15 mouse cellular contexts compared by ENCODE assay signal in the genomic region with DNA sequence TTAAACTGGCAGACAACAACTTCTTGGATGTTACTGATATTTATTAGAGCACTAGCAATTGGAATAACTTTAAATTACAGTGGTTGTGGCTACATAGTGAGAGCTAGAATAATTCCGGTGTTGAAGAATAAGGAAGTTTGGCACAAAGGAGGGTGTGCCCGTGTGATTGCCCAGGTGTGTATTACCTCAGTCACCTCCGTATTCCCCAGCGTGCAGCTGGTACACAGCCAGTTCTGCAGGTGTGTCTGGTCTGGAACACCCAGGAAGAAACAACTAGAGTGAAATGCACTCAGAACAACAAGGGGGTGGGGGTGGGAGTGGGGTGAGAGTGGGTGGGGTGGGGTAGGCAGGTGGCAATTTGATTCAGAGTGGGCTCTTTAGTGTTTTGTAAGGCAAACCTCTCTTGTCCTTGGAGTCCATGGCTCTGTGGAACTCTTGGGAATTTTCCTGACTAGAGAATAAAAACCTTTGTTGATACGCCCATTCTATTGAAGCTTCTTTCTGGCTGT.
DNase-seq lines count a peak whose midpoint lies in the region; ATAC-seq and TF ChIP-seq lines count a peak whose summit lies in the region.
"Had no signal": no experiment of that assay in that cellular context is flagged by ENCODE, and none has a peak within 500 bp of the region (broad histone marks: within the 10 kb centered on the region; RNA-seq: fewer than 3 reads in every experiment).

No protein-coding gene starts in this region.

- H3K4me1 ChIP-seq in intestine, postnatal 0 days (replicated peaks; ENCODE audit: control insufficient read depth, insufficient read depth, low read length), result 0 out of 2 replicates have a peak, but pooled peaks cover 3% of the 10 kb centered on the region
- no peaks in the 10 kb centered on the region for H3K4me1 ChIP-seq in liver, embryonic 12.5 days
- H3K4me1 ChIP-seq: liver, embryonic 13.5 days had no signal

- no peak overlapping the region for H3K4me3 ChIP-seq in intestine, postnatal 0 days (ENCODE audit: low read depth, low read length)
- H3K4me3 ChIP-seq in liver, embryonic 12.5 days, result no peak overlapping the region
- H3K4me3 ChIP-seq: erythroblast, embryonic 14.5 days; heart, embryonic 10.5 days; limb, embryonic 12.5 days; liver, embryonic 13.5 days had no signal

- no peak overlapping the region for H3K9ac ChIP-seq in intestine, postnatal 0 days (ENCODE audit: low read depth, low read length)
- H3K9ac ChIP-seq in liver, embryonic 12.5 days, result no peak overlapping the region
- H3K9ac ChIP-seq: limb, embryonic 12.5 days; liver, embryonic 13.5 days had no signal

- no peaks in the 10 kb centered on the region for H3K27me3 ChIP-seq in intestine, postnatal 0 days (replicated peaks; ENCODE audit: control insufficient read depth, insufficient read depth, low read length)
- H3K27me3 ChIP-seq in liver, embryonic 12.5 days (replicated peaks), result no peaks in the 10 kb centered on the region
- H3K27me3 ChIP-seq: limb, embryonic 12.5 days; liver, embryonic 13.5 days had no signal

- DNase-seq in heart, adult 11 months, result peak; percentile 89
- no peak for DNase-seq in heart, postnatal 4 days
- DNase-seq in thymus, postnatal 25 days, result peak; percentile 21
- no peak for DNase-seq in thymus, postnatal 10 days (ENCODE audit: low spot score in 2 of 2)
- DNase-seq in spleen, postnatal 14 days (ENCODE audit: low spot score in 2 of 2), result no peak
- DNase-seq: cerebellum, adult 2 months; cerebellum, postnatal 36 days; kidney, postnatal 4 days; liver, embryonic 13.5 days had no signal

- no peaks in the 10 kb centered on the region for H3K36me3 ChIP-seq in intestine, postnatal 0 days (ENCODE audit: control insufficient read depth, insufficient read depth)
- no peaks in the 10 kb centered on the region for H3K36me3 ChIP-seq in liver, embryonic 12.5 days
- H3K36me3 ChIP-seq: heart, embryonic 10.5 days; limb, embryonic 12.5 days; liver, embryonic 13.5 days had no signal

- ATAC-seq in intestine, postnatal 0 days, result peak; percentile 90
- no peak for ATAC-seq in liver, embryonic 12.5 days
- ATAC-seq: CD4-positive, CD25-positive, alpha-beta regulatory T cell, adult 4 months had no signal

- H3K9me3 ChIP-seq in intestine, postnatal 0 days (ENCODE audit: control insufficient read depth), result no peaks in the 10 kb centered on the region
- no peaks in the 10 kb centered on the region for H3K9me3 ChIP-seq in liver, embryonic 12.5 days (replicated peaks)
- H3K9me3 ChIP-seq: heart, embryonic 10.5 days; limb, embryonic 12.5 days; liver, embryonic 13.5 days had no signal

- no peak for TF ChIP-seq CTCF in intestine, postnatal 0 days (IDR thresholded peaks at IDR 0.05; ENCODE audit: low read depth)

- WGBS in intestine, postnatal 0 days, result 42% methylated on average over 5 of the region's 5 CpGs
- 75% methylated on average over 5 of the region's 5 CpGs for WGBS in liver, embryonic 12.5 days (ENCODE audit: insufficient replicate concordance)

- H3K4me2 ChIP-seq in intestine, postnatal 0 days (replicated peaks; ENCODE audit: low read depth), result no peak overlapping the region
- H3K4me2 ChIP-seq in liver, embryonic 12.5 days, result no peak overlapping the region
- H3K4me2 ChIP-seq: limb, embryonic 12.5 days; liver, embryonic 13.5 days had no signal

- H3K27ac ChIP-seq in intestine, postnatal 0 days (ENCODE audit: low read depth, low read length), result no peak overlapping the region
- no peak overlapping the region for H3K27ac ChIP-seq in liver, embryonic 12.5 days
- H3K27ac ChIP-seq: heart, embryonic 10.5 days; limb, embryonic 12.5 days; liver, embryonic 13.5 days had no signal

Comparison
In these comparisons a context has a peak if more than half of its experiments do, and no peak if none do; other contexts are left out.
1. DNase-seq: peak in heart, adult 11 months (single experiment) and thymus, postnatal 25 days (single experiment); none in heart, postnatal 4 days (single experiment), thymus, postnatal 10 days (0 of 2) and spleen, postnatal 14 days (0 of 2).